Mouse (Mus musculus): ENCODE results near the gene Mef2c.

The Mef2c gene

GRCm38 (mm10) chr13:83572469-83572868 lies 68.6 kb downstream of the Mef2c start:
- DNase-seq (ENCODE audit: low read depth): no peak

- DNase-seq (ENCODE audit: low read depth): peak; percentile 36
Observed at GRCm38 (mm10) chr13:83573327-83573726, 69.5 kb downstream of the Mef2c start.

DNA sequence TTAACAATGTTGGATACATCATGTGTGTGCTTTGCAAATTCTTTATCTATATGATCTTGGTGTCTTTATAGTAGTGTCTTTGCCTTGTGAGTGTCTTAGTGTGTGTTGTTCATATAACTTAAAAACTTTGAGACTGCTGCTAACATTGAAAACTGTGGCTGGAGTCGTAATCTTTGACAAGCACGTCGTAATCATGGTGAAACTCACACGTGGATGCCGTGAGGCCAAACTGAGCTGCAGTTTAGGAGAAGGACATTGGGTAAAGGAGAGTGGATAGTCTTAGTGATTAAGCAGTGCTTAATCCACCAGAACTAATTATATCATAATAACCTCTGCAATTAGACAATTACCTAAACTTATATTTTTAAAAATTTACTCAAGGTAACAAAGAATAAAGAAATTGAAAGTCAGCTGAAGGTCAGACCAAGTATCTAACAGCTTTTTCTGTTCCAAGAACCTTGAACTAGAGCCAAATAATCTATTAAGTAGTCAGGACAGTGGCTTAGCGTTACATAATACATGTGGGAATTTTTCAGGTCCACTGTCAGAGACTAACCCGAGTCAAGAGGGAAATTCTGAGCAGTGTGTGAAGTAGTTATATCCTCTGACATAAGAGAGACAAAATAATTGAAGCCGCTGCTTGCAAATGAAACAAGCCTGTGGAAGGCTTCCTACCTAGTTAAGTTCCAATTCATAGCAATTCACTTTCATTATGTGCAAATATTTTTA lies 70.2 kb downstream of the Mef2c start:
- DNase-seq (ENCODE audit: low read depth): no peak

GRCm38 (mm10) chr13:83574866-83575265 lies 71.0 kb downstream of the Mef2c start:
- no peak for DNase-seq (ENCODE audit: low read depth)

DNA sequence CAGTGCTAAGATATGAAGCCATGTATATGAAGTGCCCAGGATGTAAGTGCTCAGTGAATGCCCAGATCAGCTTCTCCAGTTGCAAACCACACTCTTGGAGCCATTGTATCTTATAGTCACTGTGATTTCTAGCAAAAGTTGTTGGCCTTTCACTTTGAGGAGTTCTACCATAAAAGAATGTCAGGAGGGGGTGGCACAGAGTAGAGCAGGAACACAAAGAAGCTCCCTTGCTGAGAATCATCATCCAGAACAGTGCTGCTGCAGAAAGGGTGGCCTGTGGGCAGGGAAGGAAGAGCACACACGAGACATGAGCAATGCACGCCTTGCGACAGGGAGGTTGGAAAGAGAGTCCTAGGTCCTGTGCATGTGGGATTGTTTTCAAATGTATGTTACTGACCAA lies 75.6 kb downstream of the Mef2c start:
- DNase-seq (ENCODE audit: low read depth): no peak

DNA sequence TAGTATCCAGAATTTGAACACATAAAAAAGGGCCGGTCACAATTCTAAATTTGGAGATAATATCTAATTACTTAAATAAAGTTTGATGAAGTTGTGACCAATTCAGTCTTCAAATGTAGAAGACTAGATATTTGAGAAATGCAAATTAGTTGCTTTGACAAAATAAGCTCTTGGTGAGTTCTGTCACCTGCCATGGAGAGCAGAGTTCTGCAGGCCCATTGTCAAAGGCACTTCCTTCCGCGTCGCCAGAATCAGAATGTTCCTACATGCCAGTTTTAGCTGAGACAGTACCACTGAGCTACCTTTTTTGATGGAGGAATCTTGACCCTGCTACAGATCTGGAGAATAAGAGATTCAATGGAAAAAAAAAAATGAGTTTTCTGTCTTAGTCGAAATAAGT lies 77.0 kb downstream of the Mef2c start:
- no peak for DNase-seq (ENCODE audit: low read depth)

DNA sequence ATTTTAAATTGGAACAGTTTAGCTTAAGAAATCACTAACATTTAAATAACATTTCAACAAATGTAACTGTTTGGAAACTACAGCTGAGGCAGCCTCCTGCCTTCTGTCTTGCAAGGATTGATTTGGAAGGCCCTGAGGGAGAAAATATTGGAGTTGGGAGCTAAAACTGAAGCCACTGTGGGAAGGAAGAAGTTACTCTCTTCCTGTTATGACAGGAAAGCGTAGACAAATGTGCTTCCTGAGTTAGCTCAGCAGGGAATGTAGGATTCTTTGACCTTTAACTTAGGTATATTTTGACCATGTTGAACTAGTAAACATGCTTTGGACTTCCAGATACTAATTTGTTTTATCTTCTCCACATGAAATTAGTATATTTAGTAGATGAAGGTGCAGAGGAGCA lies 78.7 kb downstream of the Mef2c start:
- DNase-seq (ENCODE audit: low read depth): peak; percentile 26

GRCm38 (mm10) chr13:83583881-83584280 lies 80.0 kb downstream of the Mef2c start:
- DNase-seq (ENCODE audit: low read depth): no peak

- no peak for DNase-seq (ENCODE audit: low read depth)
Observed at GRCm38 (mm10) chr13:83585359-83585758, 81.5 kb downstream of the Mef2c start.

GRCm38 (mm10) chr13:83588186-83588585 lies 84.4 kb downstream of the Mef2c start:
- peak; percentile 81 for DNase-seq (ENCODE audit: low read depth)

- DNase-seq (ENCODE audit: low read depth): peak; percentile 87
Observed at GRCm38 (mm10) chr13:83590886-83591285, 87.1 kb downstream of the Mef2c start.

GRCm38 (mm10) chr13:83595429-83595828 lies 91.6 kb downstream of the Mef2c start:
- DNase-seq (ENCODE audit: low read depth): no peak

GRCm38 (mm10) chr13:83596989-83597738 lies 93.3 kb downstream of the Mef2c start:
- peak; percentile 88 for DNase-seq (ENCODE audit: low read depth)

- DNase-seq (ENCODE audit: low read depth): peak; percentile 58
Observed at GRCm38 (mm10) chr13:83597739-83598210, 93.9 kb downstream of the Mef2c start.

GRCm38 (mm10) chr13:83600301-83600700 lies 96.5 kb downstream of the Mef2c start:
- peak; percentile 15 for DNase-seq (ENCODE audit: low read depth)

DNA sequence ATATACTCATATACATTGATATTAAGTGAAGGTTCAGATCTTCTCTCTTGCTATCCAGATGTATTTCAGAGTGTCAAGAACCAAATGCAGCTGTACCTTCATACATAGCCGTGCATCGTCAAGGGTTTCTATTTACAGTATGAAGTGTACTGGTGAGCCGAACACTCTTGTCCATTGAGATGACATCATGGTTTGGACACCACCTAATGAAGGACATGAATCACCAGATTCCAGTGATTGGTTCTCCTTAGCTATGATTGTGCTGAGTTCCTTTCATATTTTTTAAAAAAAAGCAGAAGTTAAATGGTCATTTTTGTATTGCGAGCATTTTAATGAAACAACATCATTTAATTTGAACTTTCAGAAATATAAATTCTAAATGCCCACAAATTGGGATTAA lies 97.9 kb downstream of the Mef2c start:
- peak; percentile 59 for DNase-seq (ENCODE audit: low read depth)

- DNase-seq (ENCODE audit: low read depth): peak; percentile 81
Observed at GRCm38 (mm10) chr13:83603373-83604265, 99.8 kb downstream of the Mef2c start.

DNA sequence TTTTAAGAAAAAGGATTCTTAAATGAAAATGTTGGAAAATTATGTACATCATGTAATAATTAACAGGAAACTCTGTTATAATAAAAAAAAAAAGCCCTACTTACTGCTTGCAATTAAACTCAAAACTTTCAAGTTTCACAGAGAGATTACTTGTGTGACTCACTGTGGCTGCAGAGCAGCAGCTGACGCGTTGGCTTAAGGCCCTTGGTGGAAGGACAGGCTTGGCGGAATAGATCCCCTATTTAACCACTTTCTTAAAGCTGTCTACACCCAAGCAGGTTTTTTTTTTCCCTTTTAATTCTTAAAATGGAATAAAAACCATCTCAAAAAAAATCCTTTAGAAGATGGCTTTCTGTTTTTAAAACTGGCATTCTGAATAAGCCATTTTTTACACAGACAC lies 100.5 kb downstream of the Mef2c start:
- peak; percentile 89 for DNase-seq (ENCODE audit: low read depth)

- DNase-seq (ENCODE audit: low read depth): no peak
Observed at GRCm38 (mm10) chr13:83604785-83605184, 101.0 kb downstream of the Mef2c start.

DNA sequence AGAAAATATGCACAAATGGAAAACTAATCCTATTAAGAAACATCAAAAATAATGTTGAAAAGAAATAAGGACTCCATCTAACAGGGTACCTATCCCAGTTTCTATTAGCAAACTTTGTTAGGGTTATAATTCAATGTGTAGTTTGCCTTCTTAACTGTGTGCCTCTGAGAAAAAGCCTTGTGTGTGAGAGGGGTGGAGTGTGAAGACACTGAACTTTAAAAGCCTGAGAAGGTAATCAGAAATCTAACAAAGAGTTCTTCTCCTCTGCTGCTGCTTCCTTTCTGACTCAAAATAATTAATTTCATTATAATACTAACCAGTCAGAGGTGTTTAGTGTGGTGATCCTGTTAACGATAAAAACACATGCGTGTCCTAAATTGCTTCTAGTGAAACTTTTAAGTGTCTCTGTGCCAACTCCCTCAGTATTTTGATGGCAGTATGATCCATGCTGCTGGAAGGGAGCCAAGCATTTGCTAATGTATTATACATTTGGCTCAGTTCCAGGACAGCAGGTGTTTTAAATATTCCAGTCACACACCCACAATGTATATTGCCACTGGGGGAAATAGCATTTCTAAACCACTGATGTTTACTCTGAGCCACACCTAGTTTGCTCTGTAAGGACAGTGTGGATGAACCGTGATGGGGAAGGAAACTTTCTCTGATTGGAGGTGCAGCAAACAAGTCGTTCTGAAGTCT lies 104.2 kb downstream of the Mef2c start:
- DNase-seq (ENCODE audit: low read depth): peak; percentile 64

DNA sequence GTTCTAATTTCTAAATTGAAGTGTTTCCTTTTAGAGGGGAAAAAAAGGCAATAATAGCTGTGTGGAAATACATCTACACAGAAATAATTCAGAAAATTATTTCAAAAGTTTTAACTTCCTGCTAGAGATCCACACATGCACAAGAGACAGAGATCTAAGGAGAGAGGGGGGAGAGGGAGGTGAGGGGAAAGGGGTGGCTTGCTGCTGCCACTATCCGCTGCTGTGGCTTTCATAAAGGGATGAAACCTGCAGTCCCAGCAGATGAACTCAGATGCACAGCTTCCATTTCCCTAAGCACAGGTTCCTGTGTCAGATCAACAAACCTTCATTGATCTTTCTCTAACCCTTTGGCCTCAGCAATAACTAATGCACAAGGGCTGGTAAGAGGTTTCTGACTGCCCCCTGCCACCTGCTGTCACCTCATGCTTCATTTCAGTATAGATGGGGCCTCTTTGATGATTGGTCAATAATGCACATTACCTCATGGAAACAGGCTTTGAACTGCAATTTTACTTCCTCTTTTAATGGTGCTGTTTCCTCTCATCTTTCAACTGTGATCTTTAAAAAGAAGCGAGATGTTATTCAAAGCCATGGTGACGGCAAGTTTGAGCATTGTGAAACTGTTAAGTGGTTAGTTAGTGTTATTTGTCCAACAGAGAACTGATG lies 105.2 kb downstream of the Mef2c start:
- peak; percentile 90 for DNase-seq (ENCODE audit: low read depth)

Measured in 416B (cell line).